Comparison of ENCODE assay signal across 17 mouse cellular contexts in the genomic region with DNA sequence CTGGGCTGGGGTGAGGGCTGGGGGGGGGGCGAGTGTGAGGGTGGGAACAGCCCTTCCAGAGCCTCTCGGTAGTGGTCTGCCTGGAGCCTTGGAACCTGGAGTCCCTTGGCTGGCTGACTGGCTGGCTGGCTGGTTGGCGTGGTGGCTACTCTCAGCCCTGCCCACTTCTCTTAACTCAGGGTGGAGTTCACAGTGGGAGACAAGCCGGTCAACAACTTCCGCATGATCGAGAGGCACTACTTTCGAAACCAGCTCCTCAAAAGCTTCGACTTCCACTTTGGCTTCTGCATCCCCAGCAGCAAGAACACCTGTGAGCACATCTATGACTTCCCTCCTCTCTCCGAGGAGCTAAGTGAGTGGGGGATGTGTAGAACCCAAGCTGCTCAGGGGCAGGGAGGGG. TPM values are rescaled to one million over a fixed set of nuclear protein-coding genes. Genes with fewer than 3 reads are reported as not detected.
A peak's percentile ranks its signal among the peaks of the same experiment; 100 is the strongest.
DNase-seq lines count a peak whose midpoint lies in the region; ATAC-seq and TF ChIP-seq lines count a peak whose summit lies in the region.
"Had no signal": no experiment of that assay in that cellular context is flagged by ENCODE, and none has a peak within 500 bp of the region (broad histone marks: within the 10 kb centered on the region; RNA-seq: fewer than 3 reads in every experiment).

No protein-coding gene starts in this region.

- no peak for TF ChIP-seq POLR2A in lung, adult 2 months (IDR thresholded peaks at IDR 0.05; ENCODE audit: borderline replicate concordance, extremely low read depth, low read depth, low read length)

- 62% methylated on average over 9 of the region's 9 CpGs for WGBS in lung, adult 2 months

- peaks cover 9% of the 10 kb centered on the region for H3K4me1 ChIP-seq in lung, adult 2 months (ENCODE audit: control insufficient read depth, insufficient read depth, low read length)

- DNase-seq in lung, adult 18-20 months: peak; percentile 84 to 87
- no peak for DNase-seq in lung, adult 2 months
- DNase-seq in ZHBTc4 (ENCODE audit: low read depth, low spot score): peak; percentile 39
- DNase-seq in lung, postnatal 10 days: peak; percentile 62
- no peak for DNase-seq in yolk sac, embryonic 10.5 days (ENCODE audit: low spot score)
- DNase-seq in frontal cortex, postnatal 10 days (ENCODE audit: low spot score in 2 of 2): no peak
- no peak for DNase-seq in frontal cortex, postnatal 14 days (ENCODE audit: low spot score in 2 of 2)

- no peak overlapping the region for H3K4me3 ChIP-seq in lung, adult 2 months (replicated peaks; ENCODE audit: extremely low read depth, low read depth, low read length)
- H3K4me3 ChIP-seq: heart, embryonic 13.5 days; layer of hippocampus, adult 2 months; midbrain, embryonic 13.5 days had no signal

- peak; percentile 49 for ATAC-seq in neutrophil, adult 5-6 weeks (ENCODE audit: extremely low read depth, insufficient number of reproducible peaks, low FRiP score, poor library complexity, severe bottlenecking)
- ATAC-seq: forebrain, embryonic 16.5 days; Patski had no signal

- no peak for TF ChIP-seq CTCF in lung, adult 2 months (IDR thresholded peaks at IDR 0.05; ENCODE audit: insufficient read depth, low read length)

RNA-seq across cellular contexts. Expression of a gene that starts 4.6 kb away (rescaled TPM):
- polyA plus RNA-seq in lung, adult 2 months (2012; rRNA removed): 55.4 and 64.1 TPM in 2 replicates
- total RNA-seq in neutrophil, adult 5-6 weeks (2017): 62.9 and 76.7 TPM in 2 replicates

RNA-seq across cellular contexts. Expression of a gene that starts 19.7 kb away (rescaled TPM):
- polyA plus RNA-seq in lung, adult 2 months (2012; rRNA removed): 68.4 and 69.0 TPM in 2 replicates
- 17.2 and 21.1 TPM in 2 replicates for total RNA-seq in neutrophil, adult 5-6 weeks (2017)

RNA-seq across cellular contexts. Expression of a gene that starts 25.1 kb away (rescaled TPM):
- polyA plus RNA-seq in lung, adult 2 months (2012; rRNA removed): 8.4 and 10.4 TPM in 2 replicates
- total RNA-seq in neutrophil, adult 5-6 weeks (2017): 1.7 and 2.9 TPM in 2 replicates

RNA-seq across cellular contexts. Expression of a gene that starts 38.5 kb away (rescaled TPM):
- polyA plus RNA-seq in lung, adult 2 months (2012; rRNA removed): 0.62 TPM in 1 of 2 replicates, not detected in the other
- not detected in 2 replicates for total RNA-seq in neutrophil, adult 5-6 weeks (2017)
- total RNA-seq: gastrocnemius, postnatal 14 days; layer of hippocampus, adult 2 months; left cerebral cortex, postnatal 10 days had no signal
- polyA plus RNA-seq: forebrain, embryonic 16.5 days; hindbrain, embryonic 14.5 days; lung, embryonic 14.5 days; midbrain, embryonic 13.5 days had no signal

RNA-seq across cellular contexts. Expression of a gene that starts 46.6 kb away (rescaled TPM):
- 1.4 and 1.6 TPM in 2 replicates for polyA plus RNA-seq in lung, adult 2 months (2012; rRNA removed)
- 0.37 and 0.93 TPM in 2 replicates for total RNA-seq in neutrophil, adult 5-6 weeks (2017)

Comparison
In these comparisons a context has a peak if more than half of its experiments do, and no peak if none do; other contexts are left out.
1. DNase-seq: peak in lung, adult 18-20 months (2 of 2), ZHBTc4 (single experiment) and lung, postnatal 10 days (single experiment); none in lung, adult 2 months (single experiment), yolk sac, embryonic 10.5 days (single experiment), frontal cortex, postnatal 10 days (0 of 2) and frontal cortex, postnatal 14 days (0 of 2).